Mouse (Mus musculus) retina, postnatal 1 day (tissue): ENCODE measurements around the gene Nudt9.

Source experiments
- DNase-seq: peaks from one replicate; pipeline ENCODE4 v3.0.0-alpha.2; 2012

Nudt9 gene

DNA sequence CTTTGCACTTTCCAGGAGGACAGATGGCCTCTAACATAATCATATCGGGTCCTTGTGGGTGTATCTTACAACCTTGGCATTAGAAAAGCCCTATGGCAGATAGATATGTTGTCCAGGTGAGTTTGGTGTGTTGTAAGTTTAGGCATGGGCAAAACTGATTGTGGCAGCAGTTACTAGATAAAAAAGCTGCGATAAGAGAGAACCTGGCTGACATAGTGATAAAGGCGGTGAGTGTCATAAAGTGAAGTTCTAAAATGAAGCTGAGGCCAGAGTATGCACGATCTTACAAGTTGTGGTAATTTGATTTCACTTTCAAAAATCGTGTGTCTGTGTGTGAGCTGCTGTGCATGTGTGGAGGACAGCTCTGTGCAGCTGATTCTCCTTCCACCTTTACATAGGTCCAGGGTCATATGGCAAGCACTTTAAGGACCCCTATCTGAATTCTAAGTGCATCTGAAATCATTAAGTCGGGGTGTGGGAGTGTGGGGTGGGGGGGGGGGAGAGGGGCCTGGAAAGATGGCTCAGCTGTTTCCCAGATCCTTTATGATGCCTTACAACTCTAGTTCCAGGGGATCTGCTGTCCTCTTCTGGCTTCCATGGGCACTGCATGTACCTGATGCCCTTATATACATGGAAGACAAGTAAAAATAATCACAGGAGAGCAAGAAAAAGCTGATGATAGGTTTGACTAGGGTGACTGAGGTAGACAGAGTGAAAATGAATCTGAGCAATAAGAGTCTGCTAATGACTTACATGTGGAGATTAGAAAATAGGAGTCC, 6.8 kb upstream of the Nudt9 start:
- DNase-seq = peak; percentile 67

DNA sequence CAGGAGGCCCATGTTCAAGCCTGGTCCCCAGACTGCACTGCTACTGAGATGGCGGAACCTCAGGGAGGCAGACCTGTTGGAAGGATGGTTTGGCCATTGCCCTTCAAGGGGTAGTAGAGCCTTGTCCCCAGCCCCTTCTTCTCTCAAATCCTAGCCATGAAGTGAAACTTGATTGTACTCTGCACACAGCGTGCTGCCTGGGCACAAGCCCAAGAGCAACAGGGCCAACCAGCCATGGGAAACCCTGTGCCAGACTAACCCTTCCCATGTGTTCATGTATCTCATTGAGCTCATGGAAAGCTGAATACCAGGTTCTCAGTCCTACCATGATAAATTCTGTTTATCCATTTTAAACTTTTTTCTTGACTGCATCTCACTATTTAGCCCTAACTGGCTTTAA, 3.2 kb upstream of the Nudt9 start:
- no peak for DNase-seq

DNA sequence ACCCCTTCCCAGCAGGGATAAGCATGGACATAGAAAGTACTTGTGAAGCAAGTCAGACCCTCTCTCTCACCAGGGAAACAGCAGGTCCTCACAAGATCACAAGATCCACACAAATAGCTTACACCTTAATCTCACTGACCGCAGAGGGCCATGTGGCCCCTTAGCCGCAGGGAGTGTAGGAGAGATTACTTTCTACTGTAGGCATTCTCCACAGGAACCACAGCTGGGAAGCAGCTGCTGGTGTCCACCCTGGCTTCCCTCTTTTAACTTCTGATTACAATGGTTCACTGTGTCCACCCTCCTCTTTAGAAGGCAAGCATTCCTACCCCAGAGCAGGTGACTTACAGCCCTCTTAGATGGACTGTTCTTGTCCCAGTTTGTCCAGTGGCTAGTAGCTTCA, 2.4 kb upstream of the Nudt9 start:
- no peak for DNase-seq

DNA sequence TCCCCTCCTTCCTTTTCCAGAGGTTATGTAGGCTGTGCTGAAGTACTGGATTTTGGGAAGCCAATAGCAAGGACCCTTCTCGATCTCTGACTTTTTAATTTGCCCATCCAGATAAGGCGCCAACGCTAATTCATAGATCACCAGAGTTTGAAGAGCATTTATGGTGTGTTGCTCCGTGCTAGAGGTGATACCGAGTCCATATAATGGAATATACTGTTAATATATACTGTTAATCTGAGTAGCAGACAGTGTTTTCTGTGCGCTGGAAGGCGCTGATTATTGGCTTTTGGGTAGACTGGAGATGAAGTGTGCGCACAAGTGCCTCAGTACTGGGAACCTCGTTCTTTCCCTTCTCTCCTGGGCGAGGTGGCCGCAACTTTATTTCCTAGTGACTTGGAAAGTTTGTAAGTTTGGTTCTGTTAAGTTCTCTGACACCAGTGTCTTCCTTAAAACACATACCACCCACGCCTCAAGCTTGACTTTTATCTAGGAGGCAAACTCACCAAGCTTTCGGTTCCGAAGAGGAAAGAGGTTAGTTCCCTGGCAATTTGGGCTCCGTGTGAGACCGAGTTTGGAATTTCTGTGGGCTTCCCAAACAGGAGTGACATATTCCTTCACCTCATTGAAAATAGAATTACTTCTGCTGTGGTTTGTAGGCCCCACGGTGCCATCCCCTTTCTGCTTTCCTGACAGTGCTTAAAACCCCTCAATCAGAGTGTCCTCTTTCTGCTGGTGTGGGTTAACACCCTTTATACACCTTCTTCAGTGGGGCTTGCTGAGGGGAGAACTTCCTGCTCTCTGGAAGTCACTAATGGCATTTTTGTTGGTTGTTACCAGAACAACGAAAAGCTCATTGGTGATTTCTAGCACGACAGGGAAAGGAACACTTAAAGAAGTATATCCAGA, 1.3 kb downstream of the Nudt9 start:
- peak; percentile 25 for DNase-seq

DNA sequence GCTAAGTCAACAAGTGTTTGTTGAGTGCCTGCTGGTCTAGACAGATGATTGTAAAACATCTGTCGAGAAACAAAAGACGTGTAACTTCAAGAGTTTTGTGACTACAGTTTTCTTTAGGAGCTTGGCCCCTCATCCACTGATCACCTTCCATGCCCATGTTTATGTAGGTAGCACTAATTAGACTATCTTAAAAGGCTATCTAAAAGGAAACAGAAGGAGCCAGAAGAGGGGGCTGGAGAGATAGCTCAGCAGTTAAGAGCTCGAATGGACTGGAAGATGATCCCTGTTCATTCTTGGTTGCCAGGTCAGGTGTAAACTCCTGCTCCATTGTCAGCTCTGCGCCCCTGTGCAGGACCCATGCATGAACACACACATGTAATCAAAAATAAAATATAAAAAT, 2.0 kb downstream of the Nudt9 start:
- no peak for DNase-seq

DNA sequence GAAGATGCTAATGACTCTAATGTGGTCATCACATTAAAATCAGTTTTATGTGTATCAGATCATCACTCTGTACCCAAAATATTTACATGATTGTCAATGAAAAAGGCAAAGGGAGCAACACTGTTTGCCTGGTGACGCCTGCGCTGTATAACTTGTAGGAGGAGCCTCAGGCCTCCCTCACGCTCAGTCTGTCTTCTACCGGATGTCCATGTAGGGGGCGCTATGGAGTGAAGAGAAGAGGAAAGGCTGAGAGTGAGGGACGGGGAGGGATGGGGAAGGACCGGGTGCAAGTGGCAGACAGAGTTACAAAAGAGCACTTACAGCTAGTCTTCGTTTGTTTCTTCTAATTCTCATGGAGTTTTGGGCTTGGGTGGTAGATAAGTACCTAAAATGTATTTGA, 6.8 kb downstream of the Nudt9 start:
- DNase-seq = peak; percentile 66

DNA sequence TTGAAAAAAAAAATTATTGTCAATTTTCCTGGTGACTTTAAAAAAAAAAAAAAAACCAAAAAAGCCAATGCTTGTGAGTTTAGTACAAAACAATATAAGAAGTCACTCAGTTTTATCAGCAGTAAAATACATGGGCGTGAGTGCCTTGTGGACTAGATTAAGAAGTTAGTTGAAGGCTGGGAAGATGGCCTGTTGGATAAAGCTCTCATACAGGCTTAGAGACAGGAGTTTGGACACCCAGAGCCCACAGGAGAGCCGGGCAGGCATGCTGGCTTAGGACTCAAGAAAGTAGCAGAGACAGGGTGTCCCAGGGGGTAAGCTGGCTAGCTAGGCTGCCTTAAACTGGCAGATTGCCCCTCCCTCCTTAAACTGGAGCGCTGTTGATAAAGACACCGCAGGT, 8.8 kb downstream of the Nudt9 start:
- no peak for DNase-seq

DNA sequence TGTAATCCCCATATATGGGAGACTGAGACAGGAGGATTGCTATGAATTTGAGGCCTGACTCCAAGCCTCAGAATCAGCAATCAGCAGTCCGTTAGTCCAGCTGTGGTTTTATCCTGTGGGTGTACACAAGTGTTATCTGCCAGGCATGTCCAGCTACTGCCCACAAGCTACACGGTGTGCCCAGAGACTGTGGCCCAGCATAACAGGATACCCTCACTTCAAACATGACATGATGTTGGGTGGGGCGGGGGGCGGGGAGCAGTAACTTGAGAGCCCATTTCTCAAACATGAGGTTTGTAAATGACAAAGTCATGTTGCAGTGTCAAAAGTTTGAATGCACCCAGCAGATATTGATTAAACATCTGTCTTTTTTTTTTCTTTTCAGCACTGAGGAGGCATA, 9.7 kb downstream of the Nudt9 start:
- DNase-seq = no peak

DNA sequence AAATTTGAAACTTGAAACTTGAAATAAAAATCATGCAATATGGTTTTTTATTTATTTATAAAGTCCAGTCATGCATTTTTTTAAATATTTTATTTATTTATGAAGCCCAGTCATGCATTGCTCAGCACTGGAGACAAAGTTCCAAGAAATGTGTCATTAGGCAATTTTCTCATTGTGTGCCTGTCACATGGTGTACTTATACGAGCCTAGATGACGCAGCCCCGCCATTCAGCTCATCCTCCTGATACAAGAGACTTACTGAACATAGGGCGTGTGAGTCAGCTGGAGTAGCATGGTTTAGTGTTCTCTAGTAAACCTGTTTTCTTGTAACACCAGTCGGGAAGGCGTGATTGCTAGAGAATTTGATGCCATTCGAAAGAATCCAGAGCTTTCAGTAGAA, 10.2 kb downstream of the Nudt9 start:
- DNase-seq = no peak

DNA sequence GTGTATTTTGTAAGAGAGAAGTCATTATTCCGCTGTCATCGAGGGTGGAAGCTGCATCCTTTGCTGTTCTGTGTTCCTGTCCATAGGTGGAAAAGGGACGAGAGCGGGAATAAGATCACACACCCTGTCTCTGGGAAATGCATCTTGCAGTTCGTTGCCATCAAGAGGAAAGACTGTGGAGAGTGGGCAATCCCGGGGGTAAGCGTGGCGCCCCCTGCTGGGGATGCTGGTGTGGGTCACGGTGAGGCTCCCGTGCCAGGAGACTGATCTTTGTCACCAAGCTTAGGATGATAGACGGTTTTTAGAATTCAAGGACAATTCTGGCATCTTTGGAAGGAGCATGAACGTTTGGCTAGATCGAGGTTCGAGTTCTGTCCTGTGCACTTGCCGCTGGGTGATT, 11.9 kb downstream of the Nudt9 start:
- peak; percentile 43 for DNase-seq

DNA sequence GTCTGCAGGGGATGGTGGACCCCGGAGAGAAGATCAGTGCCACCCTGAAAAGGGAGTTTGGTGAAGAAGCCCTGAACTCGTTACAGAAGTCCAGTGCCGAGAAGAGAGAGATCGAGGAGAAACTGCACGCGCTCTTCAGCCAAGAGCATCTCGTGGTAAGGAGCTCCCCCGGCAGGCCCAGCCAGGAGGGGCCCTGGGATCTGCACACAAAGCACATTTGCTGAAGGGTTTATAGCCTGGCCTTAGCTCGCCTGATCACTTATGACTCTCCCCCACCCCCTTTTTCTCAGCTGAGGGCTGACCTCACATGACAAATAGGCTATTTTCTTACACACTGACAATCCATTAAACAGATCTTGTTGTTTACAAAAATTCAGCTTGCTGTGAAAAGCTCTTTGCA, 13.5 kb downstream of the Nudt9 start:
- no peak for DNase-seq

DNA sequence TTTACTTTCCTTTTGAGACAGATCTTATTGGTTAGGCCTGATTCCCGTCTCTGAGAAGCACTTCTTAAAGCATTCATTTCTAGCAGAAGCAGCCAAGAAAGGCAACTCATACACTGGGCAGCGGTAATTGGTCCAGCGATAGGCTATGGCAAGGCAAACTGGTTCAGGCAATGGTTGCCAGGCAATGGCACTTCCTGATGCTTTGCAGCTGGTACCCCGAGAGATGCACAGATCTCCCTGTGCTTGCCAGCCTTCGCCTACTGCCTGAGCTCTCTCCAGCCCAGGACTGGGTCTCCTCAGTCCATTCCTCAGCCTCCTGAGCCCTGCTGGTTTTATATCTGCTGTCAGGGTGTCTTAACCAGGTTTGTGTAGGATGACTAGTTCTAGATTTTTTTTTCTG, 14.3 kb downstream of the Nudt9 start:
- no peak for DNase-seq

DNA sequence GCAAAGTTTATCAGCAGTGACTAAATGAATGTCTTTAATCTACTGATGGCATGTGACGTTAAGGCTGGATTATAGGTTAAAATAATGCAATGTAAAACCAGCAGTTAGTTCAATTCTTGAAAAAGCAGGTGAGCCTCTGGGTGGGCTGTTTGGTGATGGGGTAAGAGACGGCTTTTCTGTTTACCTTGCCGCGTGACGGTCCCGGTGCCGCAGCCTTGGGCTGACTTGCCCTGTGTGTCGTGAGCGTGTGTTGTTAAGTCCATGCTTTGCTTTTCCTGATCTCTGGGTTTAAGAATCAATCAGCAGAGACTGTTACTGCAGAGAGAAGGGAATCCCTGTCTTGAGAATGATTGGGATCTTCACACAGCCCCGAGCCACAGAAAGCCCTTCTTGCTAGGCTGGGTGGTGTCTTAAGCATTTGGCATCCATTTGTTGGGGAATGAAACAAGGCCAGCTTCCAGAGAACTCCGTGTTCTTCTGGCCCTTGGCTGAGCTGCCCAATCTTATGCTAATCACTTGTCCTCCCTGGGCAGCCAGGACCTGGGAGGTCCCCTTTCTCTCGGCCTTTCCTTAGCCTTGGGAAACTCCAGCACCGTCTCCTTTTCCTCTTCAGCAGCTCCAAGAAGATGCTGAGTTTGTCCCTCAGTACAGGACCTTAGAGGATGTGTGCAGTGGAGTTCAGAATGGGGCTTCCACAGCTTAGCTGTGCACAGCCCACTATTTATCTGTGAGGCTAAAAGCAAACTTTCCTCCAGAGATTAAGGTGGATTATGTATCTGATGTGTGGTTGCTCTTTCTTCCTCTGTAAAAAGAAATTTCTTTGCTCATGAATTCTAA, 16.0 kb downstream of the Nudt9 start:
- DNase-seq = no peak

DNA sequence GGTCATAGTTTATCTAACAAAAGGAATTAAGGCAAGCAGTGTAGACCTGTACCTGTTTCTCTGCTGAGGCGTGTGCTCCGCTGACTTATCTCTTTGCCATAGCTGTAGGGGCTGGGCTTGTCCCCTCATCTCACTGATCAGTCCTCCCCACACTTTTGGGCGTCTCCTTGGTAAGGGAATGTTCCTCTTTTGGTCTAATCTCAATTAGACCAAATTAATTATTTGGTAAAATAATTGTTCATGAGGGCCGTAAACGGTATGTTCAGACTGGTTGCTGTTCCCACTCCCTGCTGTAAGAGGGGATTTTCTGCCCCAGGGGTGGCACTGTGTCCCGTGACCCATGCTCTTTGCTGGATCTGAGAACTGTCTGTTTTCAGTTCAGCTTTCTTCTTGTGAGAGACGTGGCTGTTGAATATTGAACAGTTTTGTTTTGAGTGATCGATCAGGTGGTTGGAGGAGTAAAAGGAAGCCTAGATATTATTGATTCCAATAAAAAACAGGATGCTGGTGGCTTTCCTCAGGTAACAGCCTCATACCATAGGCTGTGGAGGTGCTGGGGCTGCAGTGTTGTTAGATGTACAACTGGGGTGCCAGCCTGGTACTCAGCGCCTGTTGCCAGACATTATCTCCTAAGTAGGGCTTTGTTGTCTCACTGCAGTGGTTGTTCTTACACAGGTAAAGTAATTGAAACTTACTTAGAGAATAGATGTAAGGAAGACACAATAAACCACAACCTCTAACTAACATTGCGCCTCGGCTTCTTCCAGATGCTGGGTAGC, 16.9 kb downstream of the Nudt9 start:
- no peak for DNase-seq

DNA sequence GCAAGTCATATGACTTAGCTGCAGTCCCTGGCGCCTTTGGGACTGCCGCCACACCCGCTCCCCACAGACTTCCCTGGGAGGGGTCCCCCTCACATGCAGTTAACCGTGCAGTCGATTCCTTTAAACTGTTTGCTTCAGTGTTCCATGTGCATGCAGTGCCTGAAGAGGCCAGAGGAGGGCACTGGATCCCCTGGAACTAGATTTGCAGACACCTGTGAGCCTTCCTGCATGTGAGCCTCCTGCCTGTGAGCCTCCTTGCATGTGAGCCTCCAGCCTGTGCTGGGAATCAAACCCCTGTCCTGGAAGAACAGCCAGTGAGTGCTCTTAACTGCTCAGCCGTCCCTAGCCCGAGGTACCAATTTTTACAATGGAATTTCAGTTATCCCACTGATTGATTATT, 22.6 kb downstream of the Nudt9 start:
- DNase-seq = peak; percentile 40

DNA sequence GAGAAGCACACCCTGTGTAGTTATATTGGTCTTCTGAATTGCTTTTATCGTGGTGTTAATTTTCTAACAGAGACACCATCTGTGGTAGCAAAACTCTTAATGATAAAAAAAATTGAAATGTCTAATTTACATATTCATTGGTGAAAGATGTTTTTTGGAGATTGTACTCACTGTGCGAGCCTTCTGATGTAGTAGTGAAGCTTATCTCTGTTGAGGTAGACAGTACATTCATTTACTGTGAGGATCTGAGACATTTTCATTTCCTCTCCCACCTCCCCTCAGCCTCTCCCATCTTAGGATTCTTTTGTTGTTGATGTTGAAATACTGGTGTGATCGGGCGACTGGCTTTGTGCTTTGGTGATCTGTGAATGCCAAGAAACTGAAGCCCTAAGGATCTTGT, 24.9 kb downstream of the Nudt9 start:
- DNase-seq = no peak

DNA sequence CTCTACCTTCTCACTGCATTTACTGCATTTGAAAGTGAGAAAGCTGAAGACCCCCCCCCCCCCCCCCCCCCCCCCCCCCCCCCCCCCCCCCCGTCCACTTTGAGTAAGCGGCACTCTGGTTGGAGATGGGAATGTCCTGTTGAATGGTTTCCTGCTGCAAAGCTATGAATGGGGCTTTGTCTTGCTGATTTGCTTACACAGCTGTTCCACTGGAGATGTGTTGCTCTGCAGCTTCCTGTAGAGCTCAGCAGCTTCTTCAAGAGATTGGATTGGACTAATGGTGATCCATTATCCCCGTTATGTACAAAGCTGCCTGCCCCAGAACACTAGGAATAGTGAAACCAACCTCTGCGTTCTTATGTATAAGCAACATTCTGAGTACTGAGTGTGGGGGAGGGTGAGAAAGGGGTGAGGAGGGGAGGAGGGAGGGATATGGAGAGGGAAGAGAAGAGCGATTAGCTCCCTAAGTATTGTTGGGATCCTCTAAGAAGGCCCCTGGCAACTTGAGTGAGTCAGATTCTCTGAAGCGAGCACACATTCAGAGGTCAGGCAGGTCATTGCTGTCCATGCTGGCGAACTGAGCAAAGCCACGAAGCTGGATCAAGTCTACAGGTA, 26.3 kb downstream of the Nudt9 start:
- DNase-seq = peak; percentile 94

DNA sequence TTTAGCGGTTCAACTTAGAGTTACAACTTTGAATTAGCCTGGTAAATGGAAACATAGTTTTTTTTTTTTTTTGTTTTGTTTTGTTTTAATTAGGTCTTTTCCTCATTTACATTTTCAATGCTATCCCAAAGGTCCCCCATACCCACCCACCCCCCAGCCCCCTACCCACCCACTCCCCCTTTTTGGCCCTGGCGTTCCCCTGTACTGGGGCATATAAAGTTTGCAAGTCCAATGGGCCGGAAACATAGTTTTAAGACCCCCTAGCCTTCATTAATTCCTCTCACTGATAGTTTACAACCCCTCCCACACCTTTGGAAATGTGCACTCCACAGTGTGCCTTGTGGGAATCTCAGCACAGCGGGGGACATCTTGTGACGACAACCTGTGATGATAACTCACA, 27.5 kb downstream of the Nudt9 start:
- DNase-seq = no peak

DNA sequence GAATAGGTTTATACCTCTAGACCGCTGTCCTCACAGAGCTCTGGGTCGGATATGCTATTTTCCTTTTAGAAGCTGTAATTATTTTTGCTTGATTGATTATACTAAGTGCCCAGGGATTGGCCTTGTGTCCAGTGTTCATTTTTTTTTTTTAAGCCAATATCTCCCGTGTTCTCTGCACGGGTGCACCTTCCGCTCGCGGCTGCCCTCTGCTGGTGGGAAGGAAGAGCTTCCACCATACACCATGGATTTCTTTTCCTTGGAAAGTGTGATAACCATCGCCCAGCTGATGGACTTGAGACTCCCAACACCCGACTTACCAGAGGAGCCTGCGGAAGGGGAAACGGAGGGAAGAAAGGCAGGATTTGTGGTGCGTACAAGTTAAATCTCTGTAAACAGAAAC, 28.3 kb downstream of the Nudt9 start:
- peak; percentile 82 for DNase-seq

DNA sequence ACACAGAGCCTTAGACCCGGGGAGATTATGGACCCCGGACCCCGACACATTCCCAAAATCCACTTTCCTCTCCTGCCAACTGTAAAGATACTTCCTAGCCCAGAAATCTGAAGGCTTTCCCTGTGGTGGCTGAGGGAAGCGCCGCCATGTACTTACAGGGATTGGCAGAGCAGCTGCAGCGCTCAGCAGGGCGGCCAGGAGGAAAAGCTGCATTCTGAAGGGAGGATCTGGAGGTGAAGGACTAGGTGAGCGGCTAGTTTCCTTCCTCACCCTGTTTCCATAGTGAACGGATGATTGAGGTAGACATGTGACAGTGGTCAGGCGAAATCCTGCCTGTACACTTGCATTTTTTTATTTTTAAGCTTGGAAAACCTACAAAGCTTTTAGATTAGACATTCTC, 30.3 kb downstream of the Nudt9 start:
- DNase-seq = peak; percentile 29

DNA sequence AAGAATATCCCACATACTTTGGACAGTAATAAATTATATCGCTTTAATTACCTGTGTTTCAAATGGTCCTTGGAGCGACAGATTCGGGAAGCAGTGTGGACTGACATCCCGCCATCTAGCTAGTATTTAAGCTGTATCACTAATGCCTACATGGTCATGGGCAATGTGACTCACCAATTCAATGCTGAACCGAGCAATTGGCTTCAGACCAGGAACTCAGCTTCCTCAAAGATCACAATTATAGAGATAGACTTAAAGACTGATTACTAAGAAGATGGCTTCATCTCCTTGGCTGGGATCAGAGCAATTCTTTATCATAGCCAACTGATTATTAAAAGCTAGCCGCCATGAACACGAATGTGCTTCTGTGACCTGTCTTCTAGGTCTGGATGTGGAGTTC, 31.4 kb downstream of the Nudt9 start, which contains the start of gene Gm17660:
Gm17660 (minus strand) TSS at position 101 of the 400 bp plus-strand sequence.
- DNase-seq = no peak

DNA sequence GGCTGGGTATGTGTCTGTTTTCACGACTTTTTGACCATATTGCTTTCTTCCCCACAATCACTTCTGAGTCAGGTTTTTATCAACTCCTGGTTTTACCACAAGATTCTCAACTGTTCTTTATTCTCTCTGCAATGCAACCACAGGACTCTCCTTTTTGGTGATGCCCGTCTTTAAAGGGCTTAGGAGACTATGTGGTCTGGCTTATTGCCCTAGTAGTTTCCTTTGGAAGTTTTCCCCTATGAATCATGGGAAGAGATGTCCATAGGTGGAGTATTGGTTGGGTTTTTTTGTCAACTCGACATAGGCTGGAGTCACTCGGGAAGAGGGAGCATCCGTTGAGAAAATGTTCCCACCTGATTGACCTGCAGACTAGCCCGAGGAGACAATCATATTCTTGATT, 34.6 kb downstream of the Nudt9 start:
- no peak for DNase-seq
